Mouse (Mus musculus) limb, embryonic 11.5 days (tissue): Measurements from ENCODE around the gene Plekhg1. TPM values are rescaled to one million over a fixed set of nuclear protein-coding genes. Genes with fewer than 3 reads are reported as not detected.

ENCODE experiments used
- ATAC-seq: fragments of 200-750 bp; cut with Nextera tagmentation; 2 replicates; pipeline ENCODE4 v1.8.0; 2017; ENCODE audit warnings: low read depth; ENCODE audit not compliant: insufficient number of reproducible peaks, low FRiP score, low TSS enrichment
- DNase-seq: peaks from one replicate; pipeline ENCODE4 v3.0.0-alpha.2; 2015; ENCODE audit warnings: low spot score
- H3K27ac ChIP-seq: fragments of 300-500 bp; sonication (generic); replicated peaks from 2 replicates; pipeline ENCODE4 v1.5.1; 2014; ENCODE audit warnings: low read depth, mild to moderate bottlenecking, low read length
- H3K27me3 ChIP-seq: fragments of 300-500 bp; sonication (generic); 2 replicates; pipeline ENCODE4 v1.6.1; 2014; ENCODE audit warnings: mild to moderate bottlenecking, low read length, mixed read lengths; ENCODE audit not compliant: control insufficient read depth, insufficient read depth
- H3K36me3 ChIP-seq: fragments of 300-500 bp; sonication (generic); 2 replicates; pipeline ENCODE4 v1.6.1; 2014; ENCODE audit warnings: mild to moderate bottlenecking, low read length, moderate library complexity, mixed read lengths; ENCODE audit not compliant: control insufficient read depth, insufficient read depth
- H3K4me1 ChIP-seq: fragments of 300-500 bp; sonication (generic); 2 replicates; pipeline ENCODE4 v1.6.1; 2014; ENCODE audit warnings: low read length, mixed read lengths; ENCODE audit not compliant: control insufficient read depth, insufficient read depth
- H3K4me2 ChIP-seq: fragments of 300-500 bp; sonication (generic); 2 replicates; pipeline ENCODE4 v1.6.1; 2014; ENCODE audit warnings: low read depth, mild to moderate bottlenecking, moderate library complexity; ENCODE audit not compliant: severe bottlenecking
- H3K4me3 ChIP-seq: fragments of 300-500 bp; sonication (generic); 2 replicates; pipeline ENCODE4 v1.5.1; 2014; ENCODE audit warnings: low read depth, low read length
- H3K9ac ChIP-seq: fragments of 300-500 bp; sonication (generic); 2 replicates; pipeline ENCODE4 v1.6.1; 2014; ENCODE audit warnings: mild to moderate bottlenecking, low read length
- H3K9me3 ChIP-seq: fragments of 300-500 bp; sonication (generic); 2 replicates; pipeline ENCODE4 v1.6.1; 2016; ENCODE audit warnings: low read length; ENCODE audit not compliant: control insufficient read depth
- WGBS: fragments of 180-500 bp; shearing (Covaris S2); extraction: QIAGEN DNeasy Blood & Tissue Kit; methylation state at CpG from one replicate; pipeline ENCODE4 v1.1.7; 2014; 5-methylcytosine and 5-hydroxymethylcytosine counted together
- polyA plus RNA-seq: library from polyadenylated mRNA; unstranded; fragments of >200 nt; fragmentation: Nextera tagmentation; extraction: Ambion mirVana; gene quantifications from 2 replicates; pipeline ENCODE4 v1.2.1, GENCODE M21; 2014

The Plekhg1 gene
- polyA plus RNA-seq, 1 experiment from 2014 or later = 10.2 TPM

DNA sequence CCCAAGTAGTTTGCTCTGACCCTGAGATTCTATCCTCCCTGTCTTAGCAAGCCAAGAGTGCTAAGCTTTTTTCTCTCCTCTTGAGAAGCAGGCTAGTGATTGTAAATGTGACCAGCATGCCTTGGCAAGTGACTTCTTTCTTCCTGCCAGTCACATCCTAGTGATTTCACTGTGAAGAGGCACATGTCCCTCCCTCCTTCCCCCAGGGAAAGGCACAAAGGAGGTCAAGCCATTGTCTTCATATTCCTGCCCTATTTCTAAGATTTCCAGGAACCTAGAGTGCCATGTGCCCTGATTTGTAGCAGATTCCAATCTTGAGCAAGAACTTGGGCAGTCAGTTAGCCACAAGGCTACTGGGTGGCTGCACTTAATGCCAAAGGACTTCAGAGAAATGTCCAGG, 191.7 kb downstream of the Plekhg1 start:
- H3K36me3 ChIP-seq = no peaks in the 10 kb centered on the region
- no peak for ATAC-seq
- H3K9me3 ChIP-seq = no peaks in the 10 kb centered on the region
- no peak overlapping the region for H3K9ac ChIP-seq
- no peak overlapping the region for H3K4me2 ChIP-seq
- no peak overlapping the region for H3K4me3 ChIP-seq
- H3K27me3 ChIP-seq = no peaks in the 10 kb centered on the region
- peaks cover 7% of the 10 kb centered on the region; the same call in 1 of the 2 replicates for H3K4me1 ChIP-seq
- H3K27ac ChIP-seq = no peak overlapping the region
- no peak for DNase-seq

DNA sequence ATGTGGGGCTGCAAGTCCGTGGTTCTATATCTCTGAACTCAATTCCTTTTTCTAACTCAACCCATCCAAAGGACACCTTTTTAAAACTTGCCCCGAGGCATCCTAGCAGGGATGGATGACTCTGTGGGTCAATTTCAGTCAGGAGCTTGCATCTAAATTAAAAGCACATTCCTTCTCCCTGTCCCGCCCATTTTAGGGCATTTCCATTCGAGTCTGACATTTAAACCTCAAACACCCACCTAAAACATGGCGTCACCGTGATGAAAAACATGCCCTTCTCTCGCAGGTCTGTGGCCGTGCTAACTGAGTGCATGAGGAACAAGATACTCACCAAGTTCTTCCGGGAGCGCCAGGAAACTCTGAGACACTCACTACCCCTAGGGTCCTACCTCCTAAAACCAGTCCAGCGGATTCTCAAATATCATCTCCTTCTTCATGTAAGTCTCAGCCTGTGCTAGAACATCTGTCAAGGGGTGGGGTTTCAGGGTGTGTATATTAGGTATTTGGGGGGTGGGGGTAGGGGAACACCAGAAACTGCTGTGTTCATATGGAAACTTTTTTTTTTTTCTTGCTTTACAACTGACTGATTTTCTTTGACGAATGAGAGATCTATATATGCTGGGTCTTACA, 193.3 kb downstream of the Plekhg1 start:
- Histone ChIP-seq H3K27ac (no peak overlapping the region), H3K36me3 (no peaks in the 10 kb centered on the region), H3K9ac (no peak overlapping the region), H3K4me1 (peaks cover 7% of the 10 kb centered on the region; the same call in 1 of the 2 replicates), H3K27me3 (no peaks in the 10 kb centered on the region), H3K4me3 (no peak overlapping the region), H3K4me2 (no peak overlapping the region), H3K9me3 (no peaks in the 10 kb centered on the region)
- 43% methylated on average over 12 of the region's 12 CpGs for WGBS
- DNase-seq = no peak
- no peak for ATAC-seq

GRCm38 (mm10) chr10:3936864-3937263, 196.7 kb downstream of the Plekhg1 start:
- DNase-seq = no peak
- no peak overlapping the region for H3K4me2 ChIP-seq
- no peak overlapping the region for H3K27ac ChIP-seq
- no peaks in the 10 kb centered on the region for H3K27me3 ChIP-seq
- no peak overlapping the region for H3K9ac ChIP-seq
- H3K4me3 ChIP-seq = no peak overlapping the region
- no peak for ATAC-seq
- no peaks in the 10 kb centered on the region for H3K9me3 ChIP-seq
- no peaks in the 10 kb centered on the region for H3K36me3 ChIP-seq
- H3K4me1 ChIP-seq = peaks cover 11% of the 10 kb centered on the region; the same call in 1 of the 2 replicates

DNA sequence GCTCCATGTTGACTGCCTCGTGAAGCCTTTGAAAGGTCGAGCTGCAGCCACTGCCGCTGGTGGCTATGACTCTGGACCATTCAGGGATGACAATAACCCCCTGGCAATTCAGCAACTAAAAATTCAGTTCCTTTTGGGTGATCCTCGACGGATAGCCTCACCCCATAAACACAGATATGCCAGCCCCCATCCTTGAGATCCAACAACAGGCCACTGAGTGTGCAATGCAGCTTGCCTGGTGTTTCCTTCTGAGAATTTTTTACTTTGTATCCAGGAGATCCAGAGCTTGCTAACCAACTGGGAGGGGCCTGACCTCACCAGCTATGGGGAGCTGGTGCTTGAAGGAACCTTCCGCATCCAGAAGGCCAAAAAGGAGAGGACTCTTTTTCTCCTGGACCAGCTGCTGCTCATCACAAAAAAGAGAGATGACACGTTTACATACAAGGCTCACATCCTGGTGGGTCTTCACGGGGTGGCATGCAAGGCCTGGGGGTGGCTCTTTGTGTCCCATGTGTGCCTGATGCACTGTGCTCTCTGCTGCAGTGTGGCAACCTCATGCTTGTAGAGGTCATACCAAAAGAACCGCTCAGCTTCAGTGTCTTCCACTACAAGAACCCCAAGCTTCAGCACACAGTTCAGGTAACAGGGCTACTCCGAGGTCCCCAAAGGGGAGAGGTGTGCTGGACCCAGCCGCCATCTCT, 199.9 kb downstream of the Plekhg1 start:
- no peaks in the 10 kb centered on the region for H3K27me3 ChIP-seq
- H3K36me3 ChIP-seq = no peaks in the 10 kb centered on the region
- H3K9me3 ChIP-seq = no peaks in the 10 kb centered on the region
- H3K4me1 ChIP-seq = peaks cover 4% of the 10 kb centered on the region; the same call in 1 of the 2 replicates
- WGBS = 92% methylated on average over 11 of the region's 11 CpGs
- no peak overlapping the region for H3K9ac ChIP-seq
- no peak overlapping the region for H3K27ac ChIP-seq
- ATAC-seq = no peak
- H3K4me2 ChIP-seq = no peak overlapping the region
- no peak overlapping the region for H3K4me3 ChIP-seq
- DNase-seq = no peak

DNA sequence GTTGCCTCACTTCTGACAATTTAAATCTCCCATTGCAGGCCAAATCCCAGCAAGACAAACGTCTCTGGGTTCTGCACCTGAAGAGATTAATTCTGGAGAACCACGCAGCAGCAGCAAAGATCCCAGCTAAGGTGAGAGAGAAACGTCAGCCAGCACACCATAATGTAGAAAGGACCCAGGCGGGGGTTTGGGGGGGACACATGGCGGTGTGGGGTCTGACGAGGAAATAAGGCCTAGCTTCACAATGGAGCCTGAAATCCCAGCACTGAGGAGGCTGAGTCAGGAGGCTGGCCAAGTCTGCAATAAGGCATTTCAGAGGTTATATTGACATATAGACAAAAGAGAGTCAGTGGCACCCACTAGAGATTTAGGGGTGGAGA, 200.4 kb downstream of the Plekhg1 start:
- WGBS = 85% methylated on average over 6 of the region's 6 CpGs
- H3K27ac ChIP-seq = no peak overlapping the region
- peaks cover 4% of the 10 kb centered on the region; the same call in 1 of the 2 replicates for H3K4me1 ChIP-seq
- H3K27me3 ChIP-seq = no peaks in the 10 kb centered on the region
- no peak overlapping the region for H3K4me3 ChIP-seq
- ATAC-seq (no peak), DNase-seq (no peak)
- no peaks in the 10 kb centered on the region for H3K36me3 ChIP-seq
- H3K9ac ChIP-seq = no peak overlapping the region
- no peak overlapping the region for H3K4me2 ChIP-seq
- H3K9me3 ChIP-seq = no peaks in the 10 kb centered on the region

- Histone ChIP-seq H3K4me2 (no peak overlapping the region), H3K9me3 (no peaks in the 10 kb centered on the region), H3K36me3 (no peaks in the 10 kb centered on the region), H3K4me3 (no peak overlapping the region), H3K27me3 (no peaks in the 10 kb centered on the region), H3K4me1 (peaks cover 4% of the 10 kb centered on the region; the same call in 1 of the 2 replicates), H3K9ac (no peak overlapping the region), H3K27ac (0 out of 2 replicates have a peak overlapping the region, but pooled peaks have one; percentile 56)
- WGBS = 26% methylated on average over 11 of the region's 11 CpGs
- ATAC-seq = peak; percentile 69
- peak; percentile 61 for DNase-seq
Measured at GRCm38 (mm10) chr10:3941054-3941757, 201.0 kb downstream of the Plekhg1 start.

DNA sequence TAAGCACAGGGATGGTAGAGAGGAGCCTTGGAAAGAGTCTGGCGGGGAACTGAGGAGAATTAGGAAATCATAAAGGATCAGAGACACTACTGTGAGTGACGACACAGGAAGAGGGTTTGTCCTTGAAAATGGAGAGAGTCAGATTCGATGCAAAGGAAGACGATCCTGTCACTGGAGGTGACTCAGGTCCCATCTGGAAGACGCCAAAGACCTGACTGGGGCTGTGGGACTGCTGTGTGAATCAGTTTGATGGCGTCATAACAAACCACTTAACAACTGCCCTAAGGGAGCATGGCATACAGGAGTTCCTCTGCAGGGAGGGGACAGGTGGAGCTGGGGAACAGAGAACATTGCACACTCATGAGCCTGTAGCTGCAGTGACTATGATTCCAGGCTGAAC, 202.1 kb downstream of the Plekhg1 start:
- Histone ChIP-seq H3K4me3 (no peak overlapping the region), H3K4me2 (no peak overlapping the region), H3K27ac (no peak overlapping the region), H3K36me3 (no peaks in the 10 kb centered on the region), H3K27me3 (no peaks in the 10 kb centered on the region), H3K4me1 (peaks cover 4% of the 10 kb centered on the region; the same call in 1 of the 2 replicates), H3K9ac (no peak overlapping the region), H3K9me3 (no peaks in the 10 kb centered on the region)
- WGBS = 50% methylated on average over 6 of the region's 6 CpGs
- ATAC-seq (no peak), DNase-seq (no peak)

DNA sequence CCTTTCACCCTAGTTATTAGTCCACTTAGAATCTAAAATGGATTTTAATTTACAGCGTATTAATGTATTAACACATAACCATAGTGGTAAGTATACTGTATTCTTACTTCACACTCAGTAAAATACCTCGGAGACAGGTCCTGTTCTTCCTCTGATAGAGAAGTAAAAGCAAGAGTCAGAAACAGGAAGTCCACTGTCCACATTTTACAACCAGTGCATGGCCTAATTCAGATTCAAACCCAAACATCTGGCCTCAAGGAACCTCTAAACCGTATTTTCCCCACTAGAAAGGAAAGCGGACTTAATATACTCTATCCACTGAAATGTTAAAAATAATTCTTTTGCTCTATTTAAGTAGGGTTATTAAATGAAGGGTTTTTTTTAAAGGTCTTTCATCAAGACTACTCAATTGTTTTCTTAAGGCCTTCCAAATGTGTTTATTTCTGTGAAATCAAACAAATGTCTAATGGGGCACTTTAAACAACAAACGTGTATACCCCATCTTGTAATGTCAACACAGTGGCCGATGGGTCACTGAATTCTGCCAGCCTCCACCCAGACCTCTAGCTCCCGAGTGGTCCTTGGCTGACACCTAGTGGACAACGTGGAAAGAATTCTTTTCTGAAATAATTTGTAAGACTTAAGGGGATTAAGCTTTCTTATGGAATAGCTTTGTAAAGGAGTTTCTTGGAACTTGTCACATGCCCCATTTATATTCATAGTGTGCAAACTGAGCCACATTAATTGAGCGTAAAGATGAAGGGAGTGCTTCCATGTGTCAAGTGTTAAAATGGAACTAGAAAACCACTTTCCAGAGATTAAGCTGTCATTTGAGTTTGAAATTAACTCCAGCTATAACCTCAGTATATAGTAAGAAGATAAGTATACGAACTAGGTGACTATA, 203.6 kb downstream of the Plekhg1 start:
- H3K4me3 ChIP-seq = no peak overlapping the region
- no peaks in the 10 kb centered on the region for H3K9me3 ChIP-seq
- no peaks in the 10 kb centered on the region for H3K27me3 ChIP-seq
- no peak overlapping the region for H3K4me2 ChIP-seq
- peak; percentile 81 for DNase-seq
- peaks cover 4% of the 10 kb centered on the region; the same call in 1 of the 2 replicates for H3K4me1 ChIP-seq
- WGBS = 33% methylated on average over 10 of the region's 10 CpGs
- no peak for ATAC-seq
- no peak overlapping the region for H3K9ac ChIP-seq
- no peak overlapping the region for H3K27ac ChIP-seq
- H3K36me3 ChIP-seq = no peaks in the 10 kb centered on the region
